Mouse (Mus musculus): ENCODE data around the gene 5730596B20Rik. TPM values are rescaled to one million over a fixed set of nuclear protein-coding genes. Genes with fewer than 3 reads are reported as not detected.

The 5730596B20Rik gene
- polyA plus RNA-seq, 1 experiment from 2014 or later, result 0.08 TPM

- whole genome bisulfite sequencing, result 2% methylated on average over 10 of the region's 10 CpGs
- H3K4me1 ChIP-seq, result no peaks in the 10 kb centered on the region
Measured at GRCm38 (mm10) chr6:52179690-52180089, 2.4 kb downstream of the 5730596B20Rik start.

GRCm38 (mm10) chr6:52180213-52180710, 3.0 kb downstream of the 5730596B20Rik start:
- no peak overlapping the region for H3K4me3 ChIP-seq

More at GRCm38 (mm10) chr6:52179690-52180089, 2.4 kb downstream of the 5730596B20Rik start:
- ATAC-seq (ENCODE audit: insufficient number of reproducible peaks, insufficient read depth, low FRiP score, low TSS enrichment, low read depth), result no peak
- no peaks in the 10 kb centered on the region for H3K36me3 ChIP-seq
- no peak overlapping the region for H3K27ac ChIP-seq
- H3K9me3 ChIP-seq, result no peaks in the 10 kb centered on the region
- peaks cover 100% of the 10 kb centered on the region for H3K27me3 ChIP-seq
- no peak overlapping the region for H3K4me2 ChIP-seq
- H3K9ac ChIP-seq, result no peak overlapping the region
- H3K4me3 ChIP-seq, result no peak overlapping the region

GRCm38 (mm10) chr6:52180726-52181125, 3.4 kb downstream of the 5730596B20Rik start:
- Histone ChIP-seq H3K4me3 (no peak overlapping the region), H3K9ac (no peak overlapping the region), H3K4me1 (no peaks in the 10 kb centered on the region), H3K4me2 (no peak overlapping the region), H3K27me3 (peaks cover 100% of the 10 kb centered on the region), H3K9me3 (no peaks in the 10 kb centered on the region), H3K27ac (no peak overlapping the region), H3K36me3 (no peaks in the 10 kb centered on the region)
- WGBS, result 2% methylated on average over 3 of the region's 3 CpGs
- no peak for ATAC-seq (ENCODE audit: insufficient number of reproducible peaks, insufficient read depth, low FRiP score, low TSS enrichment, low read depth)

More at GRCm38 (mm10) chr6:52180213-52180710, 3.0 kb downstream of the 5730596B20Rik start:
- 1% methylated on average over 11 of the region's 11 CpGs for WGBS
- Histone ChIP-seq H3K4me1 (no peaks in the 10 kb centered on the region), H3K4me2 (no peak overlapping the region), H3K36me3 (no peaks in the 10 kb centered on the region), H3K9me3 (no peaks in the 10 kb centered on the region), H3K27ac (no peak overlapping the region), H3K27me3 (peaks cover 100% of the 10 kb centered on the region), H3K9ac (no peak overlapping the region)
- no peak for ATAC-seq (ENCODE audit: insufficient number of reproducible peaks, insufficient read depth, low FRiP score, low TSS enrichment, low read depth)

GRCm38 (mm10) chr6:52182030-52182429, 4.7 kb downstream of the 5730596B20Rik start:
- no peak overlapping the region for H3K9ac ChIP-seq
- no peak overlapping the region for H3K27ac ChIP-seq
- H3K27me3 ChIP-seq, result peaks cover 100% of the 10 kb centered on the region
- H3K9me3 ChIP-seq, result no peaks in the 10 kb centered on the region
- no peaks in the 10 kb centered on the region for H3K4me1 ChIP-seq
- no peak for ATAC-seq (ENCODE audit: insufficient number of reproducible peaks, insufficient read depth, low FRiP score, low TSS enrichment, low read depth)
- H3K4me2 ChIP-seq, result no peak overlapping the region
- no peaks in the 10 kb centered on the region for H3K36me3 ChIP-seq
- no peak overlapping the region for H3K4me3 ChIP-seq
- WGBS, result 17% methylated on average over 2 of the region's 2 CpGs

- no peaks in the 10 kb centered on the region for H3K9me3 ChIP-seq
- H3K4me1 ChIP-seq, result no peaks in the 10 kb centered on the region
- H3K27me3 ChIP-seq, result peaks cover 100% of the 10 kb centered on the region
- no peak overlapping the region for H3K27ac ChIP-seq
- ATAC-seq (ENCODE audit: insufficient number of reproducible peaks, insufficient read depth, low FRiP score, low TSS enrichment, low read depth), result no peak
- no peak overlapping the region for H3K9ac ChIP-seq
- H3K36me3 ChIP-seq, result no peaks in the 10 kb centered on the region
- 5% methylated on average over 1 of the region's 1 CpGs for WGBS
- no peak overlapping the region for H3K4me3 ChIP-seq
- H3K4me2 ChIP-seq, result no peak overlapping the region
Measured at GRCm38 (mm10) chr6:52182793-52183192, 5.5 kb downstream of the 5730596B20Rik start.

- Histone ChIP-seq H3K27me3 (peaks cover 100% of the 10 kb centered on the region), H3K4me3 (no peak overlapping the region), H3K36me3 (no peaks in the 10 kb centered on the region), H3K9me3 (no peaks in the 10 kb centered on the region), H3K9ac (no peak overlapping the region), H3K4me2 (no peak overlapping the region), H3K27ac (no peak overlapping the region), H3K4me1 (no peaks in the 10 kb centered on the region)
- 10% methylated on average over 10 of the region's 10 CpGs for WGBS
- no peak for ATAC-seq (ENCODE audit: insufficient number of reproducible peaks, insufficient read depth, low FRiP score, low TSS enrichment, low read depth)
Measured at GRCm38 (mm10) chr6:52183311-52184080, 6.2 kb downstream of the 5730596B20Rik start.

GRCm38 (mm10) chr6:52184668-52185067, 7.4 kb downstream of the 5730596B20Rik start:
- Histone ChIP-seq H3K36me3 (no peaks in the 10 kb centered on the region), H3K4me3 (no peak overlapping the region), H3K4me1 (no peaks in the 10 kb centered on the region), H3K27me3 (peaks cover 100% of the 10 kb centered on the region), H3K27ac (no peak overlapping the region), H3K9me3 (no peaks in the 10 kb centered on the region), H3K9ac (no peak overlapping the region), H3K4me2 (no peak overlapping the region)
- ATAC-seq (ENCODE audit: insufficient number of reproducible peaks, insufficient read depth, low FRiP score, low TSS enrichment, low read depth), result no peak
- 3% methylated on average over 6 of the region's 6 CpGs for WGBS

GRCm38 (mm10) chr6:52185222-52185621, 7.9 kb downstream of the 5730596B20Rik start:
- no peak overlapping the region for H3K4me3 ChIP-seq
- ATAC-seq (ENCODE audit: insufficient number of reproducible peaks, insufficient read depth, low FRiP score, low TSS enrichment, low read depth), result no peak
- H3K36me3 ChIP-seq, result no peaks in the 10 kb centered on the region
- H3K9me3 ChIP-seq, result no peaks in the 10 kb centered on the region
- no peak overlapping the region for H3K4me2 ChIP-seq
- no peak overlapping the region for H3K27ac ChIP-seq
- H3K9ac ChIP-seq, result no peak overlapping the region
- no peaks in the 10 kb centered on the region for H3K4me1 ChIP-seq
- peaks cover 100% of the 10 kb centered on the region for H3K27me3 ChIP-seq
- WGBS, result 1% methylated on average over 19 of the region's 19 CpGs

- 10% methylated on average over 3 of the region's 3 CpGs for WGBS
- H3K4me3 ChIP-seq, result no peak overlapping the region
- ATAC-seq (ENCODE audit: insufficient number of reproducible peaks, insufficient read depth, low FRiP score, low TSS enrichment, low read depth), result no peak
- peaks cover 100% of the 10 kb centered on the region for H3K27me3 ChIP-seq
- no peaks in the 10 kb centered on the region for H3K9me3 ChIP-seq
- no peak overlapping the region for H3K4me2 ChIP-seq
- H3K27ac ChIP-seq, result no peak overlapping the region
- H3K36me3 ChIP-seq, result no peaks in the 10 kb centered on the region
- no peak overlapping the region for H3K9ac ChIP-seq
- no peaks in the 10 kb centered on the region; the same call in 1 of the 2 replicates for H3K4me1 ChIP-seq
Measured at GRCm38 (mm10) chr6:52185834-52186233, 8.5 kb downstream of the 5730596B20Rik start.

- Histone ChIP-seq H3K4me3 (no peak overlapping the region), H3K9ac (no peak overlapping the region), H3K27me3 (peaks cover 100% of the 10 kb centered on the region), H3K4me2 (no peak overlapping the region), H3K9me3 (no peaks in the 10 kb centered on the region), H3K4me1 (peaks cover 6% of the 10 kb centered on the region; the same call in 1 of the 2 replicates), H3K27ac (no peak overlapping the region), H3K36me3 (no peaks in the 10 kb centered on the region)
- no peak for ATAC-seq (ENCODE audit: insufficient number of reproducible peaks, insufficient read depth, low FRiP score, low TSS enrichment, low read depth)
- 12% methylated on average over 1 of the region's 1 CpGs for WGBS
Measured at GRCm38 (mm10) chr6:52186500-52186899, 9.2 kb downstream of the 5730596B20Rik start.

- Histone ChIP-seq H3K27me3 (peaks cover 100% of the 10 kb centered on the region), H3K4me2 (no peak overlapping the region), H3K9ac (no peak overlapping the region), H3K27ac (no peak overlapping the region), H3K36me3 (no peaks in the 10 kb centered on the region), H3K4me3 (no peak overlapping the region), H3K9me3 (no peaks in the 10 kb centered on the region), H3K4me1 (peaks cover 11% of the 10 kb centered on the region; the same call in 1 of the 2 replicates)
- ATAC-seq (ENCODE audit: insufficient number of reproducible peaks, insufficient read depth, low FRiP score, low TSS enrichment, low read depth), result no peak
- WGBS, result 8% methylated on average over 5 of the region's 5 CpGs
Measured at GRCm38 (mm10) chr6:52189172-52189591, 11.9 kb downstream of the 5730596B20Rik start.

GRCm38 (mm10) chr6:52189909-52190308, 12.6 kb downstream of the 5730596B20Rik start:
- 5% methylated on average over 8 of the region's 8 CpGs for WGBS
- Histone ChIP-seq H3K4me1 (peaks cover 11% of the 10 kb centered on the region; the same call in 1 of the 2 replicates), H3K4me2 (no peak overlapping the region), H3K27me3 (peaks cover 100% of the 10 kb centered on the region), H3K27ac (no peak overlapping the region), H3K9me3 (no peaks in the 10 kb centered on the region), H3K9ac (no peak overlapping the region), H3K4me3 (no peak overlapping the region), H3K36me3 (no peaks in the 10 kb centered on the region)
- ATAC-seq (ENCODE audit: insufficient number of reproducible peaks, insufficient read depth, low FRiP score, low TSS enrichment, low read depth), result no peak
